Mouse (Mus musculus) heart, adult 2 months (tissue): ENCODE results near the gene Myo18a. TPM values are rescaled to one million over a fixed set of nuclear protein-coding genes. Genes with fewer than 3 reads are reported as not detected.
"Not testable (repeated sequence)": the region's sequence is repeated elsewhere in the genome, so short reads cannot be mapped to it uniquely, and the experiment has no call there.

Source experiments
- DNase-seq, 2 experiments: peaks; one replicate each; pipeline ENCODE4 v3.0.0; 2021
- H3K27ac ChIP-seq: fragments of 200-600 bp; 2 replicates; pipeline ENCODE4 v1.8.1; 2022
- H3K27me3 ChIP-seq: fragments of 200-500 bp; 2 replicates; pipeline ENCODE4 v1.6.1; 2012; ENCODE audit warnings: mild to moderate bottlenecking, low read length, inconsistent platforms, mixed read lengths; ENCODE audit not compliant: control insufficient read depth, insufficient read depth
- H3K36me3 ChIP-seq: fragments of 200-500 bp; 2 replicates; pipeline ENCODE4 v1.6.1; 2012; ENCODE audit warnings: low read length, inconsistent platforms; ENCODE audit not compliant: control insufficient read depth, insufficient read depth
- H3K4me1 ChIP-seq: fragments of 200-500 bp; 2 replicates; pipeline ENCODE4 v1.6.1; 2011; ENCODE audit warnings: low read length; ENCODE audit not compliant: control insufficient read depth, insufficient read depth
- H3K4me3 ChIP-seq: fragments of 200-600 bp; 2 replicates; pipeline ENCODE4 v1.8.1; 2022
- H3K79me2 ChIP-seq: fragments of 200-500 bp; replicated peaks from 2 replicates; pipeline ENCODE4 v1.6.1; 2012; ENCODE audit warnings: mild to moderate bottlenecking, inconsistent platforms, low read length, moderate library complexity, mixed read lengths; ENCODE audit not compliant: control insufficient read depth, insufficient read depth
- H3K9ac ChIP-seq: fragments of 200-500 bp; 2 replicates; pipeline ENCODE4 v1.6.1; 2012; ENCODE audit warnings: low read depth, mild to moderate bottlenecking, control low read depth, inconsistent platforms, low read length, mixed read lengths
- CTCF ChIP-seq: fragments of 200-600 bp; IDR thresholded peaks from 2 replicates; pipeline ENCODE4 v1.8.1; 2022; ENCODE audit warnings: antibody characterized with exemption, mild to moderate bottlenecking, moderate library complexity
- EP300 ChIP-seq: fragments of 200-500 bp; IDR thresholded peaks from 2 replicates; pipeline ENCODE4 v1.6.1; 2011; ENCODE audit warnings: low read depth, low read length, control low read depth; ENCODE audit not compliant: insufficient read depth
- POLR2A ChIP-seq: fragments of 200-500 bp; IDR thresholded peaks from 2 replicates; pipeline ENCODE4 v1.6.1; 2011; ENCODE audit warnings: mild to moderate bottlenecking, low read depth, low read length, control low read depth; ENCODE audit not compliant: insufficient read depth
- WGBS: fragments of 180-500 bp; shearing (Covaris S2); methylation state at CpG from one replicate; pipeline ENCODE4 v1.1.7; 2018; 5-methylcytosine and 5-hydroxymethylcytosine counted together
- intact Hi-C: fragments of 180-260 bp; cut with DNase I; formaldehyde crosslinking; loops from one replicate; pipeline ENCODE4 v1.15.1; 2025
- polyA plus RNA-seq: library from polyadenylated mRNA; depleted of rRNA; stranded (reverse); fragments of >200 nt; gene quantifications from 2 replicates; pipeline ENCODE4 v1.2.3, GENCODE M21; 2012
- total RNA-seq, 2 experiments: library from RNA; stranded (reverse); gene quantifications; 2 replicates each; pipeline ENCODE4 v1.2.3; 2021

Myo18a gene
- total and polyA plus RNA-seq, 3 experiments = 98.6 to 274 (median 240) TPM

GRCm38 (mm10) chr11:77728587-77728986, 34.5 kb upstream of the Myo18a start:
- Histone ChIP-seq H3K36me3 (no peaks in the 10 kb centered on the region), H3K79me2 (no peaks in the 10 kb centered on the region), H3K4me1 (no peaks in the 10 kb centered on the region), H3K9ac (no peak overlapping the region), H3K4me3 (no peak overlapping the region), H3K27ac (no peak overlapping the region), H3K27me3 (no peaks in the 10 kb centered on the region)
- TF ChIP-seq POLR2A = no peak
- no peak for TF ChIP-seq EP300
- TF ChIP-seq CTCF = no peak
- intact Hi-C loops = no loop called here
- WGBS = 71% methylated on average over 2 of the region's 2 CpGs
- no peak for DNase-seq

- Histone ChIP-seq H3K4me3 (no peak overlapping the region), H3K27me3 (no peaks in the 10 kb centered on the region), H3K27ac (no peak overlapping the region), H3K79me2 (no peaks in the 10 kb centered on the region), H3K9ac (no peak overlapping the region), H3K36me3 (no peaks in the 10 kb centered on the region), H3K4me1 (no peaks in the 10 kb centered on the region; the same call in 1 of the 2 replicates)
- DNase-seq = peak; percentile 77 to 84
- intact Hi-C loops = loop anchor here (1.0 to 2.0 kb wide), 3 partner anchors 26 to 79 kb away; partner anchors contain the start of gene Myo18a
- 2% methylated on average over 6 of the region's 6 CpGs for WGBS
- no peak for TF ChIP-seq POLR2A
- TF ChIP-seq EP300 = 0 out of 2 replicates have a peak, but pooled peaks have one; percentile 53
Observed at GRCm38 (mm10) chr11:77737289-77737688, 25.8 kb upstream of the Myo18a start.

- Histone ChIP-seq H3K27ac (no peak overlapping the region), H3K79me2 (no peaks in the 10 kb centered on the region), H3K4me3 (no peak overlapping the region), H3K4me1 (no peaks in the 10 kb centered on the region; the same call in 1 of the 2 replicates), H3K27me3 (no peaks in the 10 kb centered on the region), H3K36me3 (no peaks in the 10 kb centered on the region), H3K9ac (no peak overlapping the region)
- WGBS = 66% methylated on average over 7 of the region's 7 CpGs
- no peak for DNase-seq
- no peak for TF ChIP-seq EP300
- no peak for TF ChIP-seq CTCF
- TF ChIP-seq POLR2A = no peak
- intact Hi-C loops = no loop called here
Observed at GRCm38 (mm10) chr11:77738555-77738954, 24.5 kb upstream of the Myo18a start.

GRCm38 (mm10) chr11:77743966-77744365, 19.1 kb upstream of the Myo18a start:
- H3K9ac ChIP-seq = no peak overlapping the region
- intact Hi-C loops = loop anchor here (10.0 kb wide), 1 partner anchor 221 kb away; no protein-coding TSS in a partner anchor
- WGBS = 29% methylated on average over 6 of the region's 6 CpGs
- H3K4me3 ChIP-seq = no peak overlapping the region
- no peaks in the 10 kb centered on the region for H3K79me2 ChIP-seq
- H3K27ac ChIP-seq = no peak overlapping the region
- H3K27me3 ChIP-seq = no peaks in the 10 kb centered on the region
- DNase-seq = peak; percentile 14 to 40
- no peaks in the 10 kb centered on the region for H3K4me1 ChIP-seq
- TF ChIP-seq POLR2A (no peak), EP300 (no peak), CTCF (peak; percentile 73)
- H3K36me3 ChIP-seq = no peaks in the 10 kb centered on the region

- no peak overlapping the region for H3K27ac ChIP-seq
- no peaks in the 10 kb centered on the region for H3K27me3 ChIP-seq
- no peak for DNase-seq
- H3K4me1 ChIP-seq = no peaks in the 10 kb centered on the region
- H3K4me3 ChIP-seq = no peak overlapping the region
- H3K9ac ChIP-seq = no peak overlapping the region
- no peaks in the 10 kb centered on the region for H3K36me3 ChIP-seq
- WGBS = 76% methylated on average over 4 of the region's 4 CpGs
- intact Hi-C loops = loop anchor here (10.0 kb wide), 1 partner anchor 218 kb away; no protein-coding TSS in a partner anchor
- TF ChIP-seq EP300 = no peak
- no peak for TF ChIP-seq POLR2A
- no peak for TF ChIP-seq CTCF
- H3K79me2 ChIP-seq = no peaks in the 10 kb centered on the region
Observed at GRCm38 (mm10) chr11:77746652-77747051, 16.4 kb upstream of the Myo18a start.

- H3K4me1 ChIP-seq, DNase-seq, H3K36me3 ChIP-seq, H3K79me2 ChIP-seq, H3K9ac ChIP-seq, H3K27me3 ChIP-seq, H3K27ac ChIP-seq, H3K4me3 ChIP-seq: not testable (repeated sequence)
- WGBS = 93% methylated on average over 14 of the region's 15 CpGs
- intact Hi-C loops = loop anchor here (10.0 kb wide), 1 partner anchor 218 kb away; no protein-coding TSS in a partner anchor
Observed at GRCm38 (mm10) chr11:77747103-77747502, 15.9 kb upstream of the Myo18a start.
